In genomic region chr7:121730225-121730624, GRCm38 (mm10) we compare ENCODE assay signal across 10 mouse cellular contexts. TPM values are rescaled to one million over a fixed set of nuclear protein-coding genes. Genes with fewer than 3 reads are reported as not detected.
DNase-seq lines count a peak whose midpoint lies in the region; ATAC-seq and TF ChIP-seq lines count a peak whose summit lies in the region.
"Had no signal": no experiment of that assay in that cellular context is flagged by ENCODE, and none has a peak within 500 bp of the region (broad histone marks: within the 10 kb centered on the region; RNA-seq: fewer than 3 reads in every experiment).

No protein-coding gene starts in this region.

- DNase-seq in liver (peak; percentile 49), ZHBTc4 (ENCODE audit: low read depth, low spot score) (peak; percentile 70)
- DNase-seq in embryo, embryonic 11 days, result peak; percentile 78
- DNase-seq in lung, postnatal 0 days (ENCODE audit: low spot score), result peak; percentile 75
- DNase-seq in cerebellum, postnatal 4 days (ENCODE audit: low spot score in 2 of 2), result no peak

- 7% methylated on average over 5 of the region's 5 CpGs for WGBS in liver, embryonic 12.5 days (ENCODE audit: insufficient replicate concordance)
- 15% methylated on average over 5 of the region's 5 CpGs for WGBS in lung, postnatal 0 days

- no peak for ATAC-seq in liver, embryonic 12.5 days
- ATAC-seq in lung, postnatal 0 days, result no peak
- no peak for ATAC-seq in inflammation-experienced regulatory T-cells, adult 6 months

- peak; percentile 62 for TF ChIP-seq CTCF in lung, postnatal 0 days (IDR thresholded peaks at IDR 0.05)

- H3K4me2 ChIP-seq in liver, embryonic 12.5 days, result no peak overlapping the region
- no peak overlapping the region for H3K4me2 ChIP-seq in lung, postnatal 0 days (replicated peaks; ENCODE audit: low read depth, low read length)
- H3K4me2 ChIP-seq: embryonic facial prominence, embryonic 15.5 days; lung, embryonic 15.5 days; stomach, embryonic 15.5 days had no signal

- no peak for TF ChIP-seq EP300 in lung, postnatal 0 days (IDR thresholded peaks at IDR 0.05)

- no peaks in the 10 kb centered on the region; the same call in 1 of the 2 replicates for H3K4me1 ChIP-seq in liver, embryonic 12.5 days
- H3K4me1 ChIP-seq in lung, postnatal 0 days (ENCODE audit: insufficient read depth, low read depth, low read length), result no peaks in the 10 kb centered on the region
- H3K4me1 ChIP-seq: lung, embryonic 15.5 days; stomach, embryonic 15.5 days had no signal

- H3K9ac ChIP-seq in liver, embryonic 12.5 days, result no peak overlapping the region
- no peak overlapping the region for H3K9ac ChIP-seq in lung, postnatal 0 days (replicated peaks; ENCODE audit: low read depth)
- H3K9ac ChIP-seq: embryonic facial prominence, embryonic 15.5 days; lung, embryonic 15.5 days; stomach, embryonic 15.5 days had no signal

- H3K36me3 ChIP-seq in liver, embryonic 12.5 days, result no peaks in the 10 kb centered on the region
- H3K36me3 ChIP-seq in lung, postnatal 0 days (ENCODE audit: insufficient read depth, low read length), result no peaks in the 10 kb centered on the region
- H3K36me3 ChIP-seq: embryonic facial prominence, embryonic 15.5 days; lung, embryonic 15.5 days; stomach, embryonic 15.5 days had no signal

- H3K27ac ChIP-seq in liver, embryonic 12.5 days, result no peak overlapping the region
- H3K27ac ChIP-seq in lung, postnatal 0 days (ENCODE audit: low read length), result no peak overlapping the region
- H3K27ac ChIP-seq: embryonic facial prominence, embryonic 15.5 days; lung, embryonic 15.5 days; stomach, embryonic 15.5 days had no signal

- no peaks in the 10 kb centered on the region for H3K9me3 ChIP-seq in liver, embryonic 12.5 days (replicated peaks)
- no peaks in the 10 kb centered on the region for H3K9me3 ChIP-seq in lung, postnatal 0 days (ENCODE audit: low read length)
- H3K9me3 ChIP-seq: embryonic facial prominence, embryonic 15.5 days; lung, embryonic 15.5 days; stomach, embryonic 15.5 days had no signal

- H3K4me3 ChIP-seq in liver, embryonic 12.5 days, result no peak overlapping the region
- no peak overlapping the region for H3K4me3 ChIP-seq in lung, postnatal 0 days (ENCODE audit: low read depth, low read length)
- H3K4me3 ChIP-seq: embryonic facial prominence, embryonic 15.5 days; lung, embryonic 15.5 days; stomach, embryonic 15.5 days had no signal

- peaks cover 24% of the 10 kb centered on the region for H3K27me3 ChIP-seq in liver, embryonic 12.5 days (replicated peaks)
- no peaks in the 10 kb centered on the region for H3K27me3 ChIP-seq in lung, postnatal 0 days (replicated peaks; ENCODE audit: insufficient read depth, low read length)

RNA-seq across cellular contexts. Expression of gene Scnn1g, which starts 4.1 kb away (rescaled TPM):
- not detected in 2 replicates for polyA plus RNA-seq in liver, embryonic 12.5 days (2016; fragmentation: Nextera tagmentation; extraction: Ambion mirVana)
- 120 and 139 TPM in 2 replicates for polyA plus RNA-seq in lung, postnatal 0 days (2015; fragmentation: Nextera tagmentation; extraction: Ambion mirVana)
- not detected for polyA plus RNA-seq in inflammation-experienced regulatory T-cells, adult 6 months (2017; shearing (Covaris generic))

RNA-seq across cellular contexts. Expression of gene Usp31, which starts 23.2 kb away (rescaled TPM):
- polyA plus RNA-seq in liver, embryonic 12.5 days (2016; fragmentation: Nextera tagmentation; extraction: Ambion mirVana), result 1.7 TPM in 2 replicates
- 1.5 and 1.6 TPM in 2 replicates for polyA plus RNA-seq in lung, postnatal 0 days (2015; fragmentation: Nextera tagmentation; extraction: Ambion mirVana)
- polyA plus RNA-seq in inflammation-experienced regulatory T-cells, adult 6 months (2017; shearing (Covaris generic)), result 1 to 10 TPM; 1.3 to 2.8 (median 2.1) TPM

Comparison
In these comparisons a context has a peak if more than half of its experiments do, and no peak if none do; other contexts are left out.
1. DNase-seq: peak in liver (single experiment), ZHBTc4 (single experiment), embryo, embryonic 11 days (single experiment) and lung, postnatal 0 days (single experiment); none in cerebellum, postnatal 4 days (0 of 2).
2. RNA of gene Scnn1g, which starts 4.1 kb away (polyA plus RNA-seq): 120 to 139 TPM in lung, postnatal 0 days; not detected in liver, embryonic 12.5 days and not detected in inflammation-experienced regulatory T-cells, adult 6 months; every median in the first group is over 100 times any median in the second.